Mouse (Mus musculus) cerebellum, adult 2 months (tissue): Measurements from ENCODE around the gene Pom121l12.

Source experiments
- CTCF ChIP-seq: fragments of 200-500 bp; IDR thresholded peaks from 2 replicates; pipeline ENCODE4 v1.5.1; 2011; ENCODE audit warnings: low read depth, mild to moderate bottlenecking, control low read depth, low read length, moderate library complexity, borderline replicate concordance; ENCODE audit not compliant: insufficient read depth
- POLR2A ChIP-seq: fragments of 200-500 bp; IDR thresholded peaks from 2 replicates; pipeline ENCODE4 v1.6.1; 2011; ENCODE audit warnings: low read length, control low read depth, borderline replicate concordance; ENCODE audit not compliant: insufficient read depth

DNA sequence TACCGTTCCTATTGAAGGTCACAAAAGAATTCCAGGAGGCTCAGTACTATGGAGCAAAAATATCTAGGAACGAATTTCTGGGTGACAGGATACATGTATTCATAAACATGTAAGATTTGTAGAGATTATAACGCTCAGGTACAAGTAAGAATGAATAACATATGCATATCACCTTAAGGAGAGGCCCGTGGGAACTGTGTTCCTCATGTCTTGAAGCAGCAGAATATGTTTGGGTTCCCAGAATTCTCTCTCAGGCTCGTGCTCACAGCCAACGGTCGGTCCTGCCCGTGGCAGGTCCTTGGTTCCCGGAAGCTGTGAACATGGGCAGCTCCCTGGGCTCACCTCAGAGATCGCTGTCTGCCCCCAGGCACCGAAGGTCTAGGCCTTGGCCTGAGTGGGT is at the start of gene Pom121l12:
- no peak for TF ChIP-seq POLR2A
- no peak for TF ChIP-seq CTCF
